Mouse (Mus musculus): ENCODE measurements around the gene Ctnnd2. TPM values are rescaled to one million over a fixed set of nuclear protein-coding genes. Genes with fewer than 3 reads are reported as not detected.

The Ctnnd2 gene
- polyA plus RNA-seq, 1 experiment from 2014 or later = 17.2 TPM

GRCm38 (mm10) chr15:31006050-31006824 lies 833.8 kb downstream of the Ctnnd2 start:
- Histone ChIP-seq H3K4me1 (replicated peaks; ENCODE audit: control insufficient read depth, insufficient read depth, low read length) (no peaks in the 10 kb centered on the region), H3K27ac (ENCODE audit: low read length) (no peak overlapping the region), H3K9me3 (ENCODE audit: control insufficient read depth, low read length) (no peaks in the 10 kb centered on the region), H3K4me3 (ENCODE audit: low read length) (no peak overlapping the region), H3K9ac (ENCODE audit: low read length) (no peak overlapping the region), H3K4me2 (ENCODE audit: low read depth, low read length) (no peak overlapping the region), H3K36me3 (ENCODE audit: control insufficient read depth, insufficient read depth, low read length) (no peaks in the 10 kb centered on the region), H3K27me3 (ENCODE audit: control insufficient read depth, insufficient read depth, low read depth, low read length) (no peaks in the 10 kb centered on the region)
- ATAC-seq (ENCODE audit: low read depth) = no peak
- 80% methylated on average over 8 of the region's 8 CpGs for WGBS

- Histone ChIP-seq H3K27me3 (ENCODE audit: control insufficient read depth, insufficient read depth, low read depth, low read length) (no peaks in the 10 kb centered on the region), H3K9ac (ENCODE audit: low read length) (no peak overlapping the region), H3K27ac (ENCODE audit: low read length) (no peak overlapping the region), H3K36me3 (ENCODE audit: control insufficient read depth, insufficient read depth, low read length) (no peaks in the 10 kb centered on the region), H3K4me3 (ENCODE audit: low read length) (no peak overlapping the region), H3K4me2 (ENCODE audit: low read depth, low read length) (no peak overlapping the region), H3K4me1 (replicated peaks; ENCODE audit: control insufficient read depth, insufficient read depth, low read length) (no peaks in the 10 kb centered on the region), H3K9me3 (ENCODE audit: control insufficient read depth, low read length) (no peaks in the 10 kb centered on the region)
- 86% methylated on average over 8 of the region's 8 CpGs for WGBS
- no peak for ATAC-seq (ENCODE audit: low read depth)
Observed at GRCm38 (mm10) chr15:31006825-31007157, 834.4 kb downstream of the Ctnnd2 start.

GRCm38 (mm10) chr15:31008594-31008993 lies 836.2 kb downstream of the Ctnnd2 start:
- Histone ChIP-seq H3K36me3 (ENCODE audit: control insufficient read depth, insufficient read depth, low read length) (no peaks in the 10 kb centered on the region), H3K4me1 (replicated peaks; ENCODE audit: control insufficient read depth, insufficient read depth, low read length) (no peaks in the 10 kb centered on the region), H3K9me3 (ENCODE audit: control insufficient read depth, low read length) (no peaks in the 10 kb centered on the region), H3K4me3 (ENCODE audit: low read length) (no peak overlapping the region), H3K9ac (ENCODE audit: low read length) (no peak overlapping the region), H3K27me3 (ENCODE audit: control insufficient read depth, insufficient read depth, low read depth, low read length) (no peaks in the 10 kb centered on the region), H3K27ac (ENCODE audit: low read length) (no peak overlapping the region), H3K4me2 (ENCODE audit: low read depth, low read length) (no peak overlapping the region)
- ATAC-seq (ENCODE audit: low read depth) = no peak
- WGBS = 73% methylated on average over 6 of the region's 6 CpGs

GRCm38 (mm10) chr15:31020769-31021168 lies 848.4 kb downstream of the Ctnnd2 start:
- Histone ChIP-seq H3K4me2 (ENCODE audit: low read depth, low read length) (no peak overlapping the region), H3K4me3 (ENCODE audit: low read length) (no peak overlapping the region), H3K27ac (ENCODE audit: low read length) (no peak overlapping the region), H3K9ac (ENCODE audit: low read length) (no peak overlapping the region), H3K9me3 (ENCODE audit: control insufficient read depth, low read length) (no peaks in the 10 kb centered on the region), H3K4me1 (replicated peaks; ENCODE audit: control insufficient read depth, insufficient read depth, low read length) (no peaks in the 10 kb centered on the region), H3K27me3 (ENCODE audit: control insufficient read depth, insufficient read depth, low read depth, low read length) (no peaks in the 10 kb centered on the region), H3K36me3 (ENCODE audit: control insufficient read depth, insufficient read depth, low read length) (no peaks in the 10 kb centered on the region)
- WGBS = 60% methylated on average over 2 of the region's 2 CpGs
- ATAC-seq (ENCODE audit: low read depth) = no peak

GRCm38 (mm10) chr15:31022012-31022411 lies 849.6 kb downstream of the Ctnnd2 start:
- Histone ChIP-seq H3K27me3 (ENCODE audit: control insufficient read depth, insufficient read depth, low read depth, low read length) (no peaks in the 10 kb centered on the region), H3K9me3 (ENCODE audit: control insufficient read depth, low read length) (no peaks in the 10 kb centered on the region), H3K4me2 (ENCODE audit: low read depth, low read length) (no peak overlapping the region), H3K36me3 (ENCODE audit: control insufficient read depth, insufficient read depth, low read length) (no peaks in the 10 kb centered on the region), H3K4me1 (replicated peaks; ENCODE audit: control insufficient read depth, insufficient read depth, low read length) (no peaks in the 10 kb centered on the region), H3K9ac (ENCODE audit: low read length) (no peak overlapping the region), H3K27ac (ENCODE audit: low read length) (no peak overlapping the region), H3K4me3 (ENCODE audit: low read length) (no peak overlapping the region)
- WGBS = 82% methylated on average over 1 of the region's 1 CpGs
- ATAC-seq (ENCODE audit: low read depth) = no peak

- Histone ChIP-seq H3K36me3 (ENCODE audit: control insufficient read depth, insufficient read depth, low read length) (no peaks in the 10 kb centered on the region), H3K4me1 (replicated peaks; ENCODE audit: control insufficient read depth, insufficient read depth, low read length) (no peaks in the 10 kb centered on the region), H3K27me3 (ENCODE audit: control insufficient read depth, insufficient read depth, low read depth, low read length) (no peaks in the 10 kb centered on the region), H3K9ac (ENCODE audit: low read length) (no peak overlapping the region), H3K4me3 (ENCODE audit: low read length) (no peak overlapping the region), H3K4me2 (ENCODE audit: low read depth, low read length) (no peak overlapping the region), H3K9me3 (ENCODE audit: control insufficient read depth, low read length) (no peaks in the 10 kb centered on the region), H3K27ac (ENCODE audit: low read length) (no peak overlapping the region)
- WGBS = 91% methylated on average over 3 of the region's 3 CpGs
- no peak for ATAC-seq (ENCODE audit: low read depth)
Observed at GRCm38 (mm10) chr15:31022497-31022896, 850.1 kb downstream of the Ctnnd2 start.

- no peak overlapping the region for H3K4me2 ChIP-seq (ENCODE audit: low read depth, low read length)
- H3K4me1 ChIP-seq (replicated peaks; ENCODE audit: control insufficient read depth, insufficient read depth, low read length) = no peaks in the 10 kb centered on the region
- H3K9me3 ChIP-seq (ENCODE audit: control insufficient read depth, low read length) = no peaks in the 10 kb centered on the region
- no peaks in the 10 kb centered on the region for H3K36me3 ChIP-seq (ENCODE audit: control insufficient read depth, insufficient read depth, low read length)
- no peak overlapping the region for H3K9ac ChIP-seq (ENCODE audit: low read length)
- no peak overlapping the region for H3K27ac ChIP-seq (ENCODE audit: low read length)
- H3K4me3 ChIP-seq (ENCODE audit: low read length) = no peak overlapping the region
- no peak for ATAC-seq (ENCODE audit: low read depth)
- 82% methylated on average over 5 of the region's 5 CpGs for WGBS
- H3K27me3 ChIP-seq (ENCODE audit: control insufficient read depth, insufficient read depth, low read depth, low read length) = no peaks in the 10 kb centered on the region
Observed at GRCm38 (mm10) chr15:31023766-31024165, 851.4 kb downstream of the Ctnnd2 start.

- no peak overlapping the region for H3K4me3 ChIP-seq (ENCODE audit: low read length)
- H3K9me3 ChIP-seq (ENCODE audit: control insufficient read depth, low read length) = no peaks in the 10 kb centered on the region
- ATAC-seq (ENCODE audit: low read depth) = no peak
- no peak overlapping the region for H3K4me2 ChIP-seq (ENCODE audit: low read depth, low read length)
- no peaks in the 10 kb centered on the region for H3K27me3 ChIP-seq (ENCODE audit: control insufficient read depth, insufficient read depth, low read depth, low read length)
- H3K9ac ChIP-seq (ENCODE audit: low read length) = no peak overlapping the region
- WGBS = 70% methylated on average over 26 of the region's 26 CpGs
- no peaks in the 10 kb centered on the region for H3K4me1 ChIP-seq (replicated peaks; ENCODE audit: control insufficient read depth, insufficient read depth, low read length)
- H3K27ac ChIP-seq (ENCODE audit: low read length) = no peak overlapping the region
- no peaks in the 10 kb centered on the region for H3K36me3 ChIP-seq (ENCODE audit: control insufficient read depth, insufficient read depth, low read length)
Observed at GRCm38 (mm10) chr15:31027448-31028230, 855.2 kb downstream of the Ctnnd2 start.

- no peak overlapping the region for H3K9ac ChIP-seq (ENCODE audit: low read length)
- H3K27me3 ChIP-seq (ENCODE audit: control insufficient read depth, insufficient read depth, low read depth, low read length) = no peaks in the 10 kb centered on the region
- H3K9me3 ChIP-seq (ENCODE audit: control insufficient read depth, low read length) = no peaks in the 10 kb centered on the region
- 45% methylated on average over 1 of the region's 1 CpGs for WGBS
- no peaks in the 10 kb centered on the region for H3K4me1 ChIP-seq (replicated peaks; ENCODE audit: control insufficient read depth, insufficient read depth, low read length)
- H3K27ac ChIP-seq (ENCODE audit: low read length) = no peak overlapping the region
- no peak for ATAC-seq (ENCODE audit: low read depth)
- no peak overlapping the region for H3K4me2 ChIP-seq (ENCODE audit: low read depth, low read length)
- H3K36me3 ChIP-seq (ENCODE audit: control insufficient read depth, insufficient read depth, low read length) = no peaks in the 10 kb centered on the region
- H3K4me3 ChIP-seq (ENCODE audit: low read length) = no peak overlapping the region
Observed at GRCm38 (mm10) chr15:31044983-31045382, 872.6 kb downstream of the Ctnnd2 start.
